Mouse (Mus musculus) heart, embryonic 13.5 days (tissue): Measurements from ENCODE around the gene Kbtbd7. TPM values are rescaled to one million over a fixed set of nuclear protein-coding genes. Genes with fewer than 3 reads are reported as not detected.
A peak's percentile ranks its signal among the peaks of the same experiment; 100 is the strongest.

ENCODE experiments used
- ATAC-seq: fragments of 200-750 bp; cut with Nextera tagmentation; 2 replicates; pipeline ENCODE4 v1.8.0; 2017; ENCODE audit warnings: moderate TSS enrichment; ENCODE audit not compliant: insufficient number of reproducible peaks, low FRiP score, low TSS enrichment; ENCODE audit errors: extremely low read depth
- H3K27ac ChIP-seq: fragments of 300-500 bp; sonication (generic); replicated peaks from 2 replicates; pipeline ENCODE4 v1.5.1; 2015; ENCODE audit warnings: moderate library complexity, mild to moderate bottlenecking, inconsistent platforms
- H3K27me3 ChIP-seq: fragments of 300-500 bp; sonication (generic); replicated peaks from 2 replicates; pipeline ENCODE4 v1.6.1; 2015; ENCODE audit warnings: mild to moderate bottlenecking, inconsistent platforms
- H3K36me3 ChIP-seq: fragments of 300-500 bp; sonication (generic); 2 replicates; pipeline ENCODE4 v1.6.1; 2015; ENCODE audit warnings: mild to moderate bottlenecking, inconsistent platforms
- H3K4me1 ChIP-seq: fragments of 300-500 bp; sonication (generic); 2 replicates; pipeline ENCODE4 v1.6.1; 2015; ENCODE audit warnings: inconsistent platforms
- H3K4me2 ChIP-seq: fragments of 300-500 bp; sonication (generic); 2 replicates; pipeline ENCODE4 v1.6.1; 2015; ENCODE audit warnings: inconsistent platforms, mild to moderate bottlenecking, moderate library complexity
- H3K4me3 ChIP-seq: fragments of 300-500 bp; sonication (generic); 2 replicates; pipeline ENCODE4 v1.5.1; 2015; ENCODE audit warnings: moderate library complexity, mild to moderate bottlenecking, inconsistent platforms
- H3K9ac ChIP-seq: fragments of 300-500 bp; sonication (generic); 2 replicates; pipeline ENCODE4 v1.6.1; 2015; ENCODE audit warnings: inconsistent platforms, mild to moderate bottlenecking, moderate library complexity
- H3K9me3 ChIP-seq: fragments of 300-500 bp; sonication (generic); 2 replicates; pipeline ENCODE4 v1.6.1; 2016; ENCODE audit warnings: inconsistent platforms
- WGBS: fragments of 180-500 bp; shearing (Covaris S2); methylation state at CpG from one replicate; pipeline ENCODE4 v1.1.7; 2015; ENCODE audit warnings: mixed read lengths; 5-methylcytosine and 5-hydroxymethylcytosine counted together
- polyA plus RNA-seq: library from polyadenylated mRNA; unstranded; fragments of >200 nt; fragmentation: Nextera tagmentation; extraction: Ambion mirVana; gene quantifications from 2 replicates; pipeline ENCODE4 v1.2.1, GENCODE M21; 2015

The Kbtbd7 gene
- 7.0 and 7.1 TPM in 2 replicates for polyA plus RNA-seq

DNA sequence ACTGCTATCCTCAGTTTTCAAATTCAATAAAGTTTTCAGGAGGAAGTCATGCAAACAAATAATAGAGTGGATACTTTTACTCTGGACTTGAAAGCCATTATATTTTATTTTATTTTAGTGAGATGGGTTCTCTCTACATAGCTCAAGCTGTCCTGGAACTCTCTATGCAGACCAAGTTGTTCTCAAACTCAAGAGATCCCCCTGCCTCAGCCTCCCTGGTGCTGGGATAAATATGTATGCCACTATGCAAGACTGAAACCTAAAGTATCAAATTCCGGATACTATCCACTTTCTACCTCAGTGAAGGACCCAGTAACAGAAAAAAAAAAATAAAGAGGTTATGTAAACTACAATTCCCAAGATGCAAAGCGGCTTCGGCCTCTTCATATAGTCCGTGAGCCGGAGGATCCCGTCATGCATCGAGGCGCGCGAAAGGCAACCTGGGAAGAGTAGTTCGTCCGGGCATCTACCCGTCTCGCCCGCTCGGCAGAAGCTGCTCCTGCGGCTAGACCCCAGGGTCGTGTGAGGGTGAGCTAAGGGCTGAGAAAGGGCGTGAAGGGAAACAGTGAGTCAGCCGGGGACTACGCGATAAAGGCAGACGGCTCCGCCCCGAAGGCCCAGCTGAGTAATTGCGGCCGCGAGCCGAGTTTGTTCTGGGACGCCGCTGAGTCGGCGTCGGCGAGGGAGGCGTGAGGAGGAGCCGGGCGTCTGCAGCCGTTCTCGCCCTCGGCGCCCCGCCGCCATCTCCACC, at the start of gene Kbtbd7:
TSS of gene Kbtbd7 (plus strand) at position 533 of the 751 bp plus-strand sequence.
- peaks cover 13% of the 10 kb centered on the region for H3K9me3 ChIP-seq
- H3K4me2 ChIP-seq = peak within 1 kb of the TSS; percentile 64
- H3K27ac ChIP-seq = peak within 1 kb of the TSS; percentile 89
- H3K36me3 ChIP-seq = peaks cover 31% of the 10 kb centered on the region
- no peaks in the 10 kb centered on the region; the same call in 1 of the 2 replicates for H3K4me1 ChIP-seq
- WGBS = under 1% methylated on average over 44 of the region's 44 CpGs
- peak within 1 kb of the TSS; percentile 53 for H3K4me3 ChIP-seq
- ATAC-seq = peak; percentile 99
- H3K27me3 ChIP-seq = no peaks in the 10 kb centered on the region
- H3K9ac ChIP-seq = peak within 1 kb of the TSS; percentile 77

GRCm38 (mm10) chr14:79377041-79377440, 49.3 kb upstream of the Kbtbd7 start:
- Histone ChIP-seq H3K9me3 (no peaks in the 10 kb centered on the region), H3K27me3 (no peaks in the 10 kb centered on the region), H3K4me1 (no peaks in the 10 kb centered on the region), H3K36me3 (peaks cover 51% of the 10 kb centered on the region), H3K9ac (no peak overlapping the region), H3K27ac (no peak overlapping the region), H3K4me2 (no peak overlapping the region), H3K4me3 (no peak overlapping the region)
- ATAC-seq = no peak

DNA sequence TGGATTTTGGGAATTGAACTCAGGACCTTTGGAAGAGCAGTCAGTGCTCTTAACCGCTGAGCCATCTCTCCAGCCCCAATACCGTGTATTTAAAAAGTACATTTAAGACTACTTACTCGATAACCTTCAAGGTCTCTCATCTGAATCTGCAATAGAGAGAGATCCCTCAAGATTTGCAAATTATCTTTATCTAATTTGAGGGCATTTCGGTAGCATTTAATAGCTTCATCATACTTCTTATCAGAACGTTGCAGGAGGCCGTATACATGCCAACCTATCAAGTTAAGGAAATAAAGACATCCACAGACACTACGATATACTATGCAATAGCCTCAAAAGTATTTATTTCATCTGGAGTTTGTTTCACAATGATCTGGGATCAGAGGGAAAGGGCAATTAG, 43.2 kb upstream of the Kbtbd7 start:
- Histone ChIP-seq H3K4me2 (no peak overlapping the region), H3K27ac (no peak overlapping the region), H3K27me3 (no peaks in the 10 kb centered on the region), H3K9ac (no peak overlapping the region), H3K9me3 (no peaks in the 10 kb centered on the region), H3K4me1 (0 out of 2 replicates have a peak, but pooled peaks cover 1% of the 10 kb centered on the region), H3K4me3 (no peak overlapping the region), H3K36me3 (peaks cover 64% of the 10 kb centered on the region)
- WGBS = 88% methylated on average over 7 of the region's 7 CpGs
- ATAC-seq = no peak

- ATAC-seq = no peak
- no peak overlapping the region for H3K4me2 ChIP-seq
- peaks cover 17% of the 10 kb centered on the region for H3K4me1 ChIP-seq
- H3K27me3 ChIP-seq = no peaks in the 10 kb centered on the region
- no peak overlapping the region for H3K9ac ChIP-seq
- H3K27ac ChIP-seq = no peak overlapping the region
- peaks cover 25% of the 10 kb centered on the region for H3K36me3 ChIP-seq
- no peak overlapping the region for H3K4me3 ChIP-seq
- 91% methylated on average over 3 of the region's 3 CpGs for WGBS
- H3K9me3 ChIP-seq = no peaks in the 10 kb centered on the region
Measured at GRCm38 (mm10) chr14:79388304-79388703, 38.0 kb upstream of the Kbtbd7 start.

GRCm38 (mm10) chr14:79389438-79390264, 36.7 kb upstream of the Kbtbd7 start:
- 1% methylated on average over 16 of the region's 16 CpGs for WGBS
- H3K36me3 ChIP-seq = peaks cover 21% of the 10 kb centered on the region
- H3K4me2 ChIP-seq = peak overlapping the region; percentile 89
- no peak for ATAC-seq
- peaks cover 17% of the 10 kb centered on the region for H3K4me1 ChIP-seq
- no peaks in the 10 kb centered on the region for H3K9me3 ChIP-seq
- H3K9ac ChIP-seq = peak overlapping the region; percentile 96
- peak overlapping the region; percentile 88 for H3K4me3 ChIP-seq
- H3K27me3 ChIP-seq = no peaks in the 10 kb centered on the region
- peak overlapping the region; percentile 98 for H3K27ac ChIP-seq

GRCm38 (mm10) chr14:79390265-79390926, 35.9 kb upstream of the Kbtbd7 start, which contains the start of gene Naa16:
Gene Naa16, minus strand, starts transcription at chr14:79390778.
- Histone ChIP-seq H3K27me3 (no peaks in the 10 kb centered on the region), H3K27ac (peak within 1 kb of the TSS; percentile 98), H3K9ac (peak within 1 kb of the TSS; percentile 96), H3K4me3 (peak within 1 kb of the TSS; percentile 88), H3K9me3 (no peaks in the 10 kb centered on the region), H3K4me2 (peak within 1 kb of the TSS; percentile 89), H3K4me1 (peaks cover 17% of the 10 kb centered on the region), H3K36me3 (peaks cover 17% of the 10 kb centered on the region)
- ATAC-seq = peak; percentile 97
- under 1% methylated on average over 70 of the region's 71 CpGs for WGBS

DNA sequence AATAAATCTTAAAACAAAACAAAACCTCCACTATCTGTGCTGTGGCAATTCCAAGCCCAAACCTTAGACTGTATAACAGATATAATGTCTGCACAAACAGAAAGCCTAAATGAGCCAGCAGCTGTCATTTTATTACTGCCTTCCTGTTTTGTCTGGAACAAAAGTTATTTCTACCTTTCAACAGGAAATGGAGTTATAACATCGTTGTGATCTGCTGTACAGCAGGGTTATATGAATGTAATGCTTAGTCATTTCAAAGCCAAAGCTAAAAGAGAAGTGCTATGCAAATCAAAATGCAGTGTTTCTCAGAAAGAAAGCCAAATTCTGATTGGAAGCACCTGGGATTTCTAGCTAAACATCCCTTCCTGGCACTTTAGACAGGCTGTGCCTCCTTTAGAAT, 33.0 kb upstream of the Kbtbd7 start:
- Histone ChIP-seq H3K4me3 (no peak overlapping the region), H3K4me2 (no peak overlapping the region), H3K27ac (no peak overlapping the region), H3K27me3 (no peaks in the 10 kb centered on the region), H3K36me3 (no peaks in the 10 kb centered on the region), H3K4me1 (peaks cover 17% of the 10 kb centered on the region), H3K9ac (no peak overlapping the region), H3K9me3 (no peaks in the 10 kb centered on the region)
- no peak for ATAC-seq
- WGBS = 58% methylated on average over 1 of the region's 1 CpGs

DNA sequence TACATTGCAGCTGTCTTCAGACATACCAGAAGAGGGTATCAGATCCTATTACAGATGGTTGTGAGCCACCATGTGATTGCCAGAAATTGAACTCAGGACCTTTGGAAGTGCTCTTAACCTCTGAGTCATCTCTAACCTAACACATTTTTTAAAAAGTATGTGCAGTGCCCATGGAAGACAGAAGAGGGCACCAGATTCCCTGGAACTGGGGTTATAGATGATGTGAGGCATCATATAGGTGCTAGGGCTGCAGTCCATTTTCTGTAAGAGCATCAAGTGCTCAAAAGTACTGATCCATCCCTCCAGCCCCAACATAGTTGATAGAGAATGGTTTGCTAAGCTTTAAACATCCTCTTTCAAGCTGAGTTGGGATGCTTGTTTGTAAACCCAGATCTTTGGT, 31.7 kb upstream of the Kbtbd7 start:
- H3K4me3 ChIP-seq = no peak overlapping the region
- H3K9ac ChIP-seq = no peak overlapping the region
- H3K4me1 ChIP-seq = peaks cover 5% of the 10 kb centered on the region
- no peaks in the 10 kb centered on the region for H3K27me3 ChIP-seq
- ATAC-seq = no peak
- H3K27ac ChIP-seq = no peak overlapping the region
- H3K4me2 ChIP-seq = no peak overlapping the region
- H3K36me3 ChIP-seq = 0 out of 2 replicates have a peak, but pooled peaks cover under 1% of the 10 kb centered on the region
- H3K9me3 ChIP-seq = no peaks in the 10 kb centered on the region

- Histone ChIP-seq H3K27me3 (no peaks in the 10 kb centered on the region), H3K9ac (peak within 1 kb of the TSS; percentile 79), H3K4me3 (peak within 1 kb of the TSS; percentile 70), H3K4me1 (peaks cover 7% of the 10 kb centered on the region; the same call in 1 of the 2 replicates), H3K27ac (peak within 1 kb of the TSS; percentile 90), H3K36me3 (peaks cover 17% of the 10 kb centered on the region), H3K4me2 (peak within 1 kb of the TSS; percentile 71), H3K9me3 (no peaks in the 10 kb centered on the region)
- peak; percentile 37; the same call in 1 of the 2 replicates for ATAC-seq
- 17% methylated on average over 23 of the region's 23 CpGs for WGBS
Measured at GRCm38 (mm10) chr14:79397321-79398122, 28.8 kb upstream of the Kbtbd7 start, which contains the start of gene Mtrf1. Gene Mtrf1, plus strand, starts transcription at chr14:79397772.

- Histone ChIP-seq H3K9ac (no peak overlapping the region), H3K4me3 (no peak overlapping the region), H3K27me3 (no peaks in the 10 kb centered on the region), H3K36me3 (peaks cover 51% of the 10 kb centered on the region), H3K4me1 (no peaks in the 10 kb centered on the region), H3K4me2 (no peak overlapping the region), H3K9me3 (no peaks in the 10 kb centered on the region), H3K27ac (no peak overlapping the region)
- ATAC-seq = no peak
- WGBS = 66% methylated on average over 2 of the region's 2 CpGs
Measured at GRCm38 (mm10) chr14:79407641-79408040, 18.7 kb upstream of the Kbtbd7 start.
